Mouse (Mus musculus) erythroblast, embryonic 14.5 days (primary cell): ENCODE data around the gene Ncoa1.

ENCODE experiments used
- GATA1 ChIP-seq: IDR thresholded peaks from 2 replicates; pipeline ENCODE4 v1.6.1; 2012; ENCODE audit warnings: low read length, inconsistent platforms, mixed read lengths
- TAL1 ChIP-seq: IDR thresholded peaks from 3 replicates; pipeline ENCODE4 v1.6.1; 2012; ENCODE audit warnings: low read length, inconsistent platforms, mixed read lengths

- TF ChIP-seq GATA1 = no peak
- no peak for TF ChIP-seq TAL1
Measured at GRCm38 (mm10) chr12:4444946-4445345, 32.0 kb downstream of the Ncoa1 start.
